Mouse (Mus musculus): ENCODE results near the gene Kifc1.

DNA sequence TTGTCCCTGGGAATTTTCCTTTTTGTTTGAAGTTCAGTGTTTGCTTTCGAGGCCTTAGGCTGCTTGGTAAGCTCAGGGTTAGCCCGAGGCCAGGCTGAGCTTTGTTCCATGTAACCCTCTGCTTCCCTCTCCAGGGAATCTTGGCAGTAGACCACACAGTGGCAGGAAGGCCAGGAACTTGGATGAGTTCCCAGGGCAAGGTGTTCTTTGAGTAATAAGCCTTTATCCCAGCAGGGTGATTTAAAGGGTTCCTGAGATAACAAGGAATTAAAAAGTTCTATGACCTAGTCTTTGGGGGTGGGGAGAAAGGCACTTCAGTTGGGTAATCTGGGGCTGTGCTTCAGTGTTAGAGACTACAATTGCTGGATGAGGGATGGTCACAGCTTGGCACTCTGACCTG, 61.6 kb downstream of the Kifc1 start:
- TF ChIP-seq CTCF (IDR thresholded peaks at IDR 0.05; ENCODE audit: low read depth) (no peak), EP300 (IDR thresholded peaks at IDR 0.05; ENCODE audit: low read depth) (0 out of 2 replicates have a peak, but pooled peaks have one; percentile 32)

Data from liver, postnatal 0 days (tissue).